12 mouse cellular contexts compared by ENCODE assay signal in the genomic region with DNA sequence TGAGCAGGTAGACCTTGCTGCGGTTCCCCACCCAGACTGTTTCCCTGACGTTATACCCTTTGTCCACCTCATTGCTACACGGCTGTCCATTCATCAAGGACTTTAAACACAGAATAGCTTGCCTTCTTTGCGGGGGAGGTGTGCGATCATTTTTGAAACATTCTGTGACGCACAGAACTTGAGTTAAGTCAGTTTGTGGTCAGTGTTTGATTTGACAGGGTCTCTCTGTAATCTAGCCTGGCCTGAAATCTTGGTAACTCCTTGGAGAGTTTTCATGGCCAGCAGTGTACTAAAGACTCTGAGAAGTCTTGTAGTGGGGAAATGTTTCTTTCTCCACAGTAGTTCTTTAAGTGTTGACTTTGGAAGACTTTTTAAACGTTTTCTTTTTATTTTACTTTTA. TPM values are rescaled to one million over a fixed set of nuclear protein-coding genes. Genes with fewer than 3 reads are reported as not detected.
A peak's percentile ranks its signal among the peaks of the same experiment; 100 is the strongest.
DNase-seq lines count a peak whose midpoint lies in the region; ATAC-seq and TF ChIP-seq lines count a peak whose summit lies in the region.
"Had no signal": no experiment of that assay in that cellular context is flagged by ENCODE, and none has a peak within 500 bp of the region (broad histone marks: within the 10 kb centered on the region; RNA-seq: fewer than 3 reads in every experiment).

No protein-coding gene starts in this region.

- peak overlapping the region; percentile 18; the same call in 1 of the 2 replicates for H3K9ac ChIP-seq in liver, embryonic 13.5 days
- H3K9ac ChIP-seq: hindbrain, embryonic 14.5 days; neural tube, embryonic 12.5 days had no signal

- H3K9me3 ChIP-seq in liver, embryonic 13.5 days (replicated peaks) = no peaks in the 10 kb centered on the region
- H3K9me3 ChIP-seq: neural tube, embryonic 12.5 days had no signal

- peak overlapping the region; percentile 67 for H3K4me2 ChIP-seq in liver, embryonic 13.5 days
- H3K4me2 ChIP-seq: hindbrain, embryonic 14.5 days; neural tube, embryonic 12.5 days had no signal

- TF ChIP-seq CTCF in layer of hippocampus, adult 2 months (conservative IDR thresholded peaks at IDR 0.05) = no peak

- no peak overlapping the region; the same call in 1 of the 2 replicates for H3K4me3 ChIP-seq in layer of hippocampus, adult 2 months
- peak overlapping the region; percentile 43 for H3K4me3 ChIP-seq in liver, embryonic 13.5 days (replicated peaks)
- H3K4me3 ChIP-seq: neural tube, embryonic 12.5 days had no signal

- no peak for DNase-seq in layer of hippocampus, adult 2 months (ENCODE audit: low spot score in 2 of 2)
- no peak for DNase-seq in layer of hippocampus, adult 9-10 months (ENCODE audit: low spot score)
- peak; percentile 57 for DNase-seq in NIH3T3 (ENCODE audit: low read depth)
- no peak for DNase-seq in liver, embryonic 13.5 days
- DNase-seq in frontal cortex, postnatal 25 days (ENCODE audit: low spot score in 2 of 2) = no peak
- DNase-seq in cerebellum, adult 11-12 months = no peak
- DNase-seq in gastrocnemius, postnatal 25 days = no peak
- DNase-seq: left cerebral cortex, postnatal 4 days had no signal

- H3K4me1 ChIP-seq in liver, embryonic 13.5 days (replicated peaks) = peaks cover 47% of the 10 kb centered on the region

- H3K27me3 ChIP-seq in liver, embryonic 13.5 days = peaks cover 10% of the 10 kb centered on the region
- H3K27me3 ChIP-seq: neural tube, embryonic 12.5 days had no signal

- H3K36me3 ChIP-seq in liver, embryonic 13.5 days = no peaks in the 10 kb centered on the region
- H3K36me3 ChIP-seq: neural tube, embryonic 12.5 days had no signal

- ATAC-seq in granulocyte monocyte progenitor cell, adult 5-6 weeks (replicated peaks; ENCODE audit: poor library complexity, severe bottlenecking) = peak; percentile 6
- ATAC-seq in liver, embryonic 13.5 days (ENCODE audit: low read depth) = no peak

- 24% methylated on average over 7 of the region's 7 CpGs for WGBS in liver, embryonic 13.5 days (ENCODE audit: insufficient replicate concordance)

- H3K27ac ChIP-seq in layer of hippocampus, adult 2 months = peak overlapping the region; percentile 4; the same call in 1 of the 2 replicates
- H3K27ac ChIP-seq in liver, embryonic 13.5 days = peak overlapping the region; percentile 43; the same call in 1 of the 2 replicates
- H3K27ac ChIP-seq: hindbrain, embryonic 14.5 days; neural tube, embryonic 12.5 days had no signal

RNA-seq across cellular contexts. Expression of gene Anapc15-ps, which starts 5.0 kb away (rescaled TPM):
- not detected for total RNA-seq in layer of hippocampus, adult 2 months (2021)
- total RNA-seq in granulocyte monocyte progenitor cell, adult 5-6 weeks (2014; fragmentation: Nextera tagmentation) = not detected in 2 replicates
- total RNA-seq in granulocyte monocyte progenitor cell, adult 5-6 weeks (2017) = 1.6 and 3.6 TPM in 2 replicates
- not detected in 2 replicates for polyA plus RNA-seq in liver, embryonic 13.5 days (2015; fragmentation: Nextera tagmentation; extraction: Ambion mirVana)
- total RNA-seq in gastrocnemius, postnatal 25 days (2021) = not detected
- total RNA-seq: left cerebral cortex, postnatal 4 days had no signal
- polyA plus RNA-seq: erythroblast, embryonic 14.5 days; hindbrain, embryonic 14.5 days; neural tube, embryonic 12.5 days had no signal
